In the genomic region with DNA sequence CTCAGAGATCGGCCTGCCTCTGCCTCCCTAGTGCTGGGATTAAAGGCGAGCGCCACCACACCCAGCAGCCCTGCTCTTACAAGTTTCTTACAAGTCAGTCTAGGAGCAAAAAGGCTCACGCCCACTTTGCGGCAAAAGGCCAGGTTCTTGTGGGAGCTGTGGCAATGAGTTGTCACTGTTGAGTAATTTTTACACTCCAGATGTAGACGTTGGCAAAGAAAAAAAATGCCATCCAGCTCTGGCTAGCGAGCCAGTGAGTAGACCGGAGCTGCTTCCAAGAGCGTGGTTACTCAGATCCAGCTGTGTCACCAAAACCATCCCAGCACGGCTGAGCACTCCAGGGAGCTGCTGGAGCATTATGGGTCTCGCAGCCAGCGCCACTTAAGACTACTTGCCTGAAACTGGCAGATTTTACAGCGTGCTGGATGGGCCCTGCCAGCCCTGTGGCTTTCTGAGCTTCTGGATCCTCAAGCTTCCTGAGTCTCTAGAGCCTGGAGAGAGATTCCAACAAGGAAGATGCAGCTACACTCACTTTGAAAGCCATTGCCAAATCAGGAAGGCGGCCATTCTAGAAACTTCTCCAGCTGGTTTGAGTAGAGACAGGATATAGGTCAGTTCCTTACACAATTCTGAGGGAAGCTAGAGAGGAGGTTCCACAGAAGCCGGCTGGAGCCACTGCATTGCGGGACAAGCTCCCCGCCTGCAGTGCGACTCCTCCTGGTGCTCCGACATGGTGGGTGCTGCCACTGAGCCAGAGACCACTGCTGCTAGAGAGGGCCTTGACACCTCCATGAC, we compare ENCODE assay signal across 11 mouse cellular contexts. TPM values are rescaled to one million over a fixed set of nuclear protein-coding genes. Genes with fewer than 3 reads are reported as not detected.
A peak's percentile ranks its signal among the peaks of the same experiment; 100 is the strongest.
DNase-seq lines count a peak whose midpoint lies in the region; ATAC-seq and TF ChIP-seq lines count a peak whose summit lies in the region.
"Had no signal": no experiment of that assay in that cellular context is flagged by ENCODE, and none has a peak within 500 bp of the region (broad histone marks: within the 10 kb centered on the region; RNA-seq: fewer than 3 reads in every experiment).

No protein-coding gene starts in this region.

- no peaks in the 10 kb centered on the region for H3K27me3 ChIP-seq in embryonic facial prominence, embryonic 15.5 days
- H3K27me3 ChIP-seq in embryonic facial prominence, embryonic 10.5 days (replicated peaks; ENCODE audit: low read depth, poor library complexity, severe bottlenecking) = peaks cover 21% of the 10 kb centered on the region
- H3K27me3 ChIP-seq in kidney, adult 2 months (replicated peaks; ENCODE audit: control insufficient read depth, insufficient read depth, low read length) = no peaks in the 10 kb centered on the region
- no peaks in the 10 kb centered on the region for H3K27me3 ChIP-seq in liver, embryonic 16.5 days (ENCODE audit: control insufficient read depth, insufficient read depth, low read depth, low read length)
- H3K27me3 ChIP-seq: CH12.LX had no signal

- no peak for DNase-seq in embryonic facial prominence, embryonic 10.5 days (ENCODE audit: low spot score)
- DNase-seq in T-cell, adult 2 months (ENCODE audit: low spot score) = peak; percentile 20
- peak; percentile 88 for DNase-seq in kidney, adult 2 months
- peak; percentile 74 for DNase-seq in telencephalon, adult 2 months (ENCODE audit: low read depth, low spot score)
- DNase-seq in c-Kit-positive CD71-positive TER-119-positive erythroid progenitor cells, embryonic 14.5 days (ENCODE audit: low spot score) = no peak
- no peak for DNase-seq in urinary bladder, postnatal 10 days (ENCODE audit: low spot score)

- H3K4me1 ChIP-seq in embryonic facial prominence, embryonic 15.5 days = peaks cover 18% of the 10 kb centered on the region
- H3K4me1 ChIP-seq in embryonic facial prominence, embryonic 10.5 days = peaks cover 15% of the 10 kb centered on the region
- peaks cover 3% of the 10 kb centered on the region; the same call in 1 of the 2 replicates for H3K4me1 ChIP-seq in kidney, adult 2 months (ENCODE audit: control insufficient read depth, insufficient read depth, low read length)
- peaks cover 11% of the 10 kb centered on the region for H3K4me1 ChIP-seq in liver, embryonic 16.5 days (ENCODE audit: control insufficient read depth, low read depth, low read length)

- no peak for TF ChIP-seq POLR2A in kidney, adult 2 months (IDR thresholded peaks at IDR 0.05; ENCODE audit: low read depth, low read length)

- no peak overlapping the region for H3K4me3 ChIP-seq in embryonic facial prominence, embryonic 15.5 days (replicated peaks)
- H3K4me3 ChIP-seq in embryonic facial prominence, embryonic 10.5 days = no peak overlapping the region
- H3K4me3 ChIP-seq in kidney, adult 2 months (ENCODE audit: insufficient read depth, low read depth, low read length) = no peak overlapping the region
- H3K4me3 ChIP-seq in liver, embryonic 16.5 days (ENCODE audit: low read depth, low read length) = no peak overlapping the region
- H3K4me3 ChIP-seq: erythroblast, embryonic 14.5 days; midbrain, embryonic 12.5 days had no signal

- TF ChIP-seq CTCF in kidney, adult 2 months (conservative IDR thresholded peaks at IDR 0.05; ENCODE audit: insufficient read depth, insufficient read length, low read depth, low read length) = no peak

- WGBS in embryonic facial prominence, embryonic 15.5 days = 69% methylated on average over 19 of the region's 19 CpGs
- 84% methylated on average over 19 of the region's 19 CpGs for WGBS in embryonic facial prominence, embryonic 10.5 days
- WGBS in kidney, adult 2 months = 65% methylated on average over 19 of the region's 19 CpGs
- WGBS in liver, embryonic 16.5 days (ENCODE audit: insufficient replicate concordance) = 68% methylated on average over 19 of the region's 19 CpGs

- no peak for ATAC-seq in embryonic facial prominence, embryonic 15.5 days (ENCODE audit: insufficient number of reproducible peaks, low FRiP score, low TSS enrichment, low read depth)
- no peak for ATAC-seq in liver, embryonic 16.5 days (ENCODE audit: low read depth)

- no peak overlapping the region for H3K4me2 ChIP-seq in embryonic facial prominence, embryonic 15.5 days (replicated peaks)
- peak overlapping the region; percentile 37; the same call in 1 of the 2 replicates for H3K4me2 ChIP-seq in liver, embryonic 16.5 days (ENCODE audit: low read depth, low read length)
- H3K4me2 ChIP-seq: midbrain, embryonic 12.5 days had no signal

- no peak overlapping the region for H3K9ac ChIP-seq in embryonic facial prominence, embryonic 15.5 days
- H3K9ac ChIP-seq in liver, embryonic 16.5 days (ENCODE audit: low read depth, low read length) = no peak overlapping the region
- H3K9ac ChIP-seq: midbrain, embryonic 12.5 days had no signal

- H3K36me3 ChIP-seq in embryonic facial prominence, embryonic 15.5 days = peaks cover 26% of the 10 kb centered on the region
- H3K36me3 ChIP-seq in embryonic facial prominence, embryonic 10.5 days (replicated peaks) = peaks cover 8% of the 10 kb centered on the region; the same call in 1 of the 2 replicates
- no peaks in the 10 kb centered on the region; the same call in 1 of the 2 replicates for H3K36me3 ChIP-seq in kidney, adult 2 months (ENCODE audit: control insufficient read depth, insufficient read depth, low read length)
- no peaks in the 10 kb centered on the region for H3K36me3 ChIP-seq in liver, embryonic 16.5 days (ENCODE audit: control insufficient read depth, insufficient read depth)
- H3K36me3 ChIP-seq: midbrain, embryonic 12.5 days had no signal

- no peaks in the 10 kb centered on the region for H3K9me3 ChIP-seq in embryonic facial prominence, embryonic 15.5 days (replicated peaks)
- H3K9me3 ChIP-seq in embryonic facial prominence, embryonic 10.5 days = no peaks in the 10 kb centered on the region
- no peaks in the 10 kb centered on the region for H3K9me3 ChIP-seq in liver, embryonic 16.5 days (replicated peaks; ENCODE audit: control insufficient read depth, low read length)
- H3K9me3 ChIP-seq: midbrain, embryonic 12.5 days had no signal

- H3K27ac ChIP-seq in embryonic facial prominence, embryonic 15.5 days (replicated peaks) = peak overlapping the region; percentile 65; the same call in 1 of the 2 replicates
- H3K27ac ChIP-seq in embryonic facial prominence, embryonic 10.5 days (replicated peaks) = no peak overlapping the region
- 0 out of 2 replicates have a peak overlapping the region, but pooled peaks have one; percentile 7 for H3K27ac ChIP-seq in kidney, adult 2 months (ENCODE audit: insufficient read depth, low read depth, low read length)
- H3K27ac ChIP-seq in liver, embryonic 16.5 days (ENCODE audit: low read length) = peak overlapping the region; percentile 84
- H3K27ac ChIP-seq: midbrain, embryonic 12.5 days had no signal

RNA-seq across cellular contexts. Expression of a gene that starts 4.7 kb away (rescaled TPM):
- polyA plus RNA-seq in embryonic facial prominence, embryonic 15.5 days (2015; fragmentation: Nextera tagmentation; extraction: Ambion mirVana) = 5.2 and 5.7 TPM in 2 replicates
- polyA plus RNA-seq in embryonic facial prominence, embryonic 10.5 days (2016; fragmentation: Nextera tagmentation; extraction: Ambion mirVana) = 2.1 and 2.6 TPM in 2 replicates
- 10.2 and 13.3 TPM in 2 replicates for polyA plus RNA-seq in kidney, adult 2 months (2012; rRNA removed)
- 3.5 and 4.4 TPM in 2 replicates for polyA plus RNA-seq in liver, embryonic 16.5 days (2015; fragmentation: Nextera tagmentation; extraction: Ambion mirVana)

RNA-seq across cellular contexts. Expression of a gene that starts 12.1 kb away (rescaled TPM):
- 22.1 and 23.3 TPM in 2 replicates for polyA plus RNA-seq in embryonic facial prominence, embryonic 15.5 days (2015; fragmentation: Nextera tagmentation; extraction: Ambion mirVana)
- polyA plus RNA-seq in embryonic facial prominence, embryonic 10.5 days (2016; fragmentation: Nextera tagmentation; extraction: Ambion mirVana) = 0.83 and 1.3 TPM in 2 replicates
- polyA plus RNA-seq in kidney, adult 2 months (2012; rRNA removed) = 9.0 and 10.4 TPM in 2 replicates
- polyA plus RNA-seq in liver, embryonic 16.5 days (2015; fragmentation: Nextera tagmentation; extraction: Ambion mirVana) = 0.04 and 0.31 TPM in 2 replicates

RNA-seq across cellular contexts. Expression of a gene that starts 29.1 kb away (rescaled TPM):
- 122 and 126 TPM in 2 replicates for polyA plus RNA-seq in embryonic facial prominence, embryonic 15.5 days (2015; fragmentation: Nextera tagmentation; extraction: Ambion mirVana)
- polyA plus RNA-seq in embryonic facial prominence, embryonic 10.5 days (2016; fragmentation: Nextera tagmentation; extraction: Ambion mirVana) = 174 and 177 TPM in 2 replicates
- 55.1 and 62.3 TPM in 2 replicates for polyA plus RNA-seq in kidney, adult 2 months (2012; rRNA removed)
- polyA plus RNA-seq in liver, embryonic 16.5 days (2015; fragmentation: Nextera tagmentation; extraction: Ambion mirVana) = 92.2 and 115 TPM in 2 replicates

RNA-seq across cellular contexts. Expression of a gene that starts 37.5 kb away (rescaled TPM):
- 49.4 and 52.3 TPM in 2 replicates for polyA plus RNA-seq in embryonic facial prominence, embryonic 15.5 days (2015; fragmentation: Nextera tagmentation; extraction: Ambion mirVana)
- polyA plus RNA-seq in embryonic facial prominence, embryonic 10.5 days (2016; fragmentation: Nextera tagmentation; extraction: Ambion mirVana) = 59.7 and 60.7 TPM in 2 replicates
- polyA plus RNA-seq in kidney, adult 2 months (2012; rRNA removed) = 60.3 and 67.4 TPM in 2 replicates
- 15.9 and 16.4 TPM in 2 replicates for polyA plus RNA-seq in liver, embryonic 16.5 days (2015; fragmentation: Nextera tagmentation; extraction: Ambion mirVana)

Comparison
In these comparisons a context has a peak if more than half of its experiments do, and no peak if none do; other contexts are left out.
1. DNase-seq: peak in T-cell, adult 2 months (single experiment), kidney, adult 2 months (single experiment) and telencephalon, adult 2 months (single experiment); none in embryonic facial prominence, embryonic 10.5 days (single experiment), c-Kit-positive CD71-positive TER-119-positive erythroid progenitor cells, embryonic 14.5 days (single experiment) and urinary bladder, postnatal 10 days (single experiment).